Mouse (Mus musculus) liver, embryonic 11.5 days (tissue): ENCODE measurements around the gene Sema3f. TPM values are rescaled to one million over a fixed set of nuclear protein-coding genes. Genes with fewer than 3 reads are reported as not detected.

Source experiments
- ATAC-seq: fragments of 200-750 bp; cut with Nextera tagmentation; replicated peaks from 2 replicates; pipeline ENCODE4 v1.8.0; 2017; ENCODE audit warnings: moderate number of reproducible peaks, mild to moderate bottlenecking, moderate TSS enrichment, moderate library complexity; ENCODE audit not compliant: low FRiP score
- DNase-seq: peaks from one replicate; pipeline ENCODE4 v3.0.0-alpha.2; 2017; ENCODE audit warnings: low spot score
- H3K27ac ChIP-seq: fragments of 300-500 bp; sonication (generic); 2 replicates; pipeline ENCODE4 v1.5.1; 2014; ENCODE audit warnings: mild to moderate bottlenecking, low read depth, low read length, control low read depth
- H3K27me3 ChIP-seq: fragments of 300-500 bp; sonication (generic); replicated peaks from 2 replicates; pipeline ENCODE4 v1.6.1; 2014; ENCODE audit warnings: low read length, mixed read lengths; ENCODE audit not compliant: control insufficient read depth, insufficient read depth
- H3K36me3 ChIP-seq: fragments of 300-500 bp; sonication (generic); 2 replicates; pipeline ENCODE4 v1.6.1; 2014; ENCODE audit warnings: mild to moderate bottlenecking, low read length, moderate library complexity, mixed read lengths; ENCODE audit not compliant: control insufficient read depth, insufficient read depth
- H3K4me1 ChIP-seq: fragments of 300-500 bp; sonication (generic); replicated peaks from 2 replicates; pipeline ENCODE4 v1.6.1; 2014; ENCODE audit warnings: low read length, mixed read lengths; ENCODE audit not compliant: control insufficient read depth, insufficient read depth
- H3K4me2 ChIP-seq: fragments of 300-500 bp; sonication (generic); 2 replicates; pipeline ENCODE4 v1.6.1; 2014; ENCODE audit warnings: mild to moderate bottlenecking, control low read depth, moderate library complexity
- H3K4me3 ChIP-seq: fragments of 300-500 bp; sonication (generic); 2 replicates; pipeline ENCODE4 v1.5.1; 2014; ENCODE audit warnings: low read depth, low read length, control low read depth
- H3K9ac ChIP-seq: fragments of 300-500 bp; sonication (generic); 2 replicates; pipeline ENCODE4 v1.6.1; 2014; ENCODE audit warnings: low read depth, low read length, control low read depth
- H3K9me3 ChIP-seq: fragments of 300-500 bp; sonication (generic); 2 replicates; pipeline ENCODE4 v1.6.1; 2016; ENCODE audit warnings: low read length, inconsistent platforms, mixed read lengths; ENCODE audit not compliant: control insufficient read depth
- WGBS: fragments of 180-500 bp; shearing (Covaris S2); extraction: QIAGEN DNeasy Blood & Tissue Kit; methylation state at CpG from one replicate; pipeline ENCODE4 v1.1.7; 2014; 5-methylcytosine and 5-hydroxymethylcytosine counted together
- polyA plus RNA-seq: library from polyadenylated mRNA; unstranded; fragments of >200 nt; fragmentation: Nextera tagmentation; extraction: Ambion mirVana; gene quantifications from 2 replicates; pipeline ENCODE4 v1.2.1, GENCODE M21; 2014

The Sema3f gene
- polyA plus RNA-seq, 1 experiment from 2014 or later, result 6.2 TPM

GRCm38 (mm10) chr9:107633661-107634405 is 76.4 kb downstream of the Sema3f start:
- no peaks in the 10 kb centered on the region for H3K27me3 ChIP-seq
- peak overlapping the region; percentile 96 for H3K9ac ChIP-seq
- WGBS, result 1% methylated on average over 15 of the region's 15 CpGs
- H3K4me1 ChIP-seq, result peaks cover 48% of the 10 kb centered on the region
- DNase-seq (peak; percentile 65), ATAC-seq (peak; percentile 19)
- H3K27ac ChIP-seq, result peak overlapping the region; percentile 90
- peak overlapping the region; percentile 97 for H3K4me2 ChIP-seq
- H3K4me3 ChIP-seq, result peak overlapping the region; percentile 89
- no peaks in the 10 kb centered on the region for H3K9me3 ChIP-seq
- peaks cover 2% of the 10 kb centered on the region; the same call in 1 of the 2 replicates for H3K36me3 ChIP-seq

DNA sequence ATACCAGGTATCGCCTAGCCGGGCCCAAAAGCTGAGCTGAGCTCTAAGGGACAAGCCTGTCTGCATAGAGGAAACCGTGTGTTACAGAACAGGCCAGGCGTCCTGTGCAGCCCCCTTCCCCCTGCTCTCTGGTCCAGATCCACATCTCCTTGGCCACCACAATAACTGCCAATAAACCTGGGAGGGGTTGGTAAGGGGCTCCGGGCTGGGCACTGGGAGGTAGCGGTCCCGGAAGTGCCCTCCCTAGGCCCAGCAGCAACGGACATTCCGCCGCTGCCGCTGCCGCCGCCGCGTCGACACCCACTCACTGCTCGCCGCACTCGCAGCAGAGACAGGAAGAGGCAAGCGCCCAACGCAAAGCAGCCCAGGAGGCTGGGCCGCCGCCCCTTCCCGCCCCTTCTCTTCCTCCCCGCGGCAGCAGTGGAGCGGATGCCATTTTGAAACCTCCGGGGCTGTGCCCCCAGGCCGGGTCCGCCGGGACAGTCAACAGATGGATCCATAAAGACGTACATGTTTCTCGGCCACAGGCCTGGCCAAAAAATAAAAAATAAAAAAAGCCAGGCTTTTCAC is 77.1 kb downstream of the Sema3f start:
- Histone ChIP-seq H3K9me3 (no peaks in the 10 kb centered on the region), H3K27me3 (no peaks in the 10 kb centered on the region), H3K9ac (peak overlapping the region; percentile 96), H3K4me1 (peaks cover 54% of the 10 kb centered on the region), H3K4me2 (peak overlapping the region; percentile 97), H3K27ac (peak overlapping the region; percentile 90), H3K36me3 (peaks cover 6% of the 10 kb centered on the region; the same call in 1 of the 2 replicates), H3K4me3 (peak overlapping the region; percentile 89)
- ATAC-seq (peak; percentile 61), DNase-seq (peak; percentile 85)
- 1% methylated on average over 33 of the region's 33 CpGs for WGBS

GRCm38 (mm10) chr9:107632478-107632877 is 77.8 kb downstream of the Sema3f start:
- 51% methylated on average over 6 of the region's 6 CpGs for WGBS
- Histone ChIP-seq H3K4me2 (peak overlapping the region; percentile 97), H3K27ac (peak overlapping the region; percentile 90), H3K4me1 (peaks cover 61% of the 10 kb centered on the region), H3K9me3 (no peaks in the 10 kb centered on the region), H3K4me3 (peak overlapping the region; percentile 89), H3K9ac (peak overlapping the region; percentile 96), H3K27me3 (no peaks in the 10 kb centered on the region), H3K36me3 (peaks cover 6% of the 10 kb centered on the region; the same call in 1 of the 2 replicates)
- no peak for DNase-seq
- no peak for ATAC-seq

DNA sequence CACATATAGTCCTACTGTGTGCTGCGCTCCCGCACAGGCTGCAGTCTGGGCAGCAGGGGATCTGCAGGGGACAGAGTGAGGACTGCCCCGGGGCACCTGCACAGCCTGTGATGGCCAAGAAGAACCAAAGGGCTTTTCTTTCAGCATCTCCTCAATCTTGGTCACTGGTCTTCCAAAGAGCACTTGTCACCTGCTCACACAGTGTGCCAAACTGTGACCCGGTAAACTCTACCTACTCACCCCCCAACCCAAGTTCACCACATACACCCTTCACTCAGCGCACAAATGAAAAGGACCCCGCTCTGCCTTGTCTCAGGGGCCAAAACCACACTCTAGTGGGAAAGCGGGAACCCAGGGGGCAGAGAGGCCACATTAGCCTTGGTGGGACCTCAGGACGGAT is 78.4 kb downstream of the Sema3f start:
- Histone ChIP-seq H3K4me3 (no peak overlapping the region), H3K4me1 (peaks cover 68% of the 10 kb centered on the region), H3K9ac (peak overlapping the region; percentile 96), H3K27ac (peak overlapping the region; percentile 90), H3K9me3 (no peaks in the 10 kb centered on the region), H3K4me2 (peak overlapping the region; percentile 29), H3K36me3 (peaks cover 6% of the 10 kb centered on the region; the same call in 1 of the 2 replicates), H3K27me3 (no peaks in the 10 kb centered on the region)
- DNase-seq, result no peak
- WGBS, result 91% methylated on average over 8 of the region's 8 CpGs
- no peak for ATAC-seq

Other genes with a start within 250 kb of the Sema3f start
- gene Tmem115, start 176.5 kb downstream of the Sema3f start, polyA plus RNA-seq, result 35.4 and 35.9 TPM in 2 replicates
- 28.9 and 31.0 TPM in 2 replicates for gene Cyb561d2, start 168.3 kb downstream of the Sema3f start, polyA plus RNA-seq
- gene Nprl2, start 168.2 kb downstream of the Sema3f start, polyA plus RNA-seq, result 26.5 and 31.3 TPM in 2 replicates
- gene Zmynd10, start 163.2 kb downstream of the Sema3f start, polyA plus RNA-seq, result 0.10 and 0.35 TPM in 2 replicates
- gene Rassf1, start 158.9 kb downstream of the Sema3f start, polyA plus RNA-seq, result 31.2 and 37.0 TPM in 2 replicates
- 60.6 and 62.7 TPM in 2 replicates for gene Tusc2, start 147.2 kb downstream of the Sema3f start, polyA plus RNA-seq
- gene Hyal2, start 142.5 kb downstream of the Sema3f start, polyA plus RNA-seq, result 89.7 and 92.5 TPM in 2 replicates
- gene Hyal1, start 133.5 kb downstream of the Sema3f start, polyA plus RNA-seq, result 4.2 and 4.6 TPM in 2 replicates
- gene Naa80, start 131.6 kb downstream of the Sema3f start, polyA plus RNA-seq, result 20.5 and 20.7 TPM in 2 replicates
- gene Hyal3, start 129.7 kb downstream of the Sema3f start, polyA plus RNA-seq, result 1.0 and 1.5 TPM in 2 replicates
- 219 and 230 TPM in 2 replicates for gene Ifrd2, start 122.8 kb downstream of the Sema3f start, polyA plus RNA-seq
- 0.63 and 0.79 TPM in 2 replicates for gene Sema3b, start 101.2 kb downstream of the Sema3f start, polyA plus RNA-seq
- 217 and 233 TPM in 2 replicates for gene Gnai2, start 75.1 kb downstream of the Sema3f start, polyA plus RNA-seq
- 3.9 and 4.0 TPM in 2 replicates for gene Slc38a3, start 40.9 kb downstream of the Sema3f start, polyA plus RNA-seq
- gene Gnat1, start 30.8 kb downstream of the Sema3f start, polyA plus RNA-seq, result 4.7 and 5.0 TPM in 2 replicates
- gene Rbm5, start 60.5 kb upstream of the Sema3f start, polyA plus RNA-seq, result 115 and 123 TPM in 2 replicates
- gene Rbm6, start 162.8 kb upstream of the Sema3f start, polyA plus RNA-seq, result 60.0 and 60.9 TPM in 2 replicates
- gene Mon1a, start 177.7 kb upstream of the Sema3f start, polyA plus RNA-seq, result 8.9 and 11.0 TPM in 2 replicates
- gene Mst1r, start 196.4 kb upstream of the Sema3f start, polyA plus RNA-seq, result 1.3 and 1.5 TPM in 2 replicates
- gene Actl11, start 218.0 kb upstream of the Sema3f start, polyA plus RNA-seq, result not detected in 2 replicates
- 0.56 and 0.88 TPM in 2 replicates for gene Camkv, start 225.2 kb upstream of the Sema3f start, polyA plus RNA-seq
- gene Traip, start 239.7 kb upstream of the Sema3f start, polyA plus RNA-seq, result 30.4 and 32.9 TPM in 2 replicates